Mouse (Mus musculus): ENCODE results near the gene Snx18. TPM values are rescaled to one million over a fixed set of nuclear protein-coding genes. Genes with fewer than 3 reads are reported as not detected.

The Snx18 gene
- polyA plus RNA-seq, 1 experiment from 2014 or later: 35.3 TPM

DNA sequence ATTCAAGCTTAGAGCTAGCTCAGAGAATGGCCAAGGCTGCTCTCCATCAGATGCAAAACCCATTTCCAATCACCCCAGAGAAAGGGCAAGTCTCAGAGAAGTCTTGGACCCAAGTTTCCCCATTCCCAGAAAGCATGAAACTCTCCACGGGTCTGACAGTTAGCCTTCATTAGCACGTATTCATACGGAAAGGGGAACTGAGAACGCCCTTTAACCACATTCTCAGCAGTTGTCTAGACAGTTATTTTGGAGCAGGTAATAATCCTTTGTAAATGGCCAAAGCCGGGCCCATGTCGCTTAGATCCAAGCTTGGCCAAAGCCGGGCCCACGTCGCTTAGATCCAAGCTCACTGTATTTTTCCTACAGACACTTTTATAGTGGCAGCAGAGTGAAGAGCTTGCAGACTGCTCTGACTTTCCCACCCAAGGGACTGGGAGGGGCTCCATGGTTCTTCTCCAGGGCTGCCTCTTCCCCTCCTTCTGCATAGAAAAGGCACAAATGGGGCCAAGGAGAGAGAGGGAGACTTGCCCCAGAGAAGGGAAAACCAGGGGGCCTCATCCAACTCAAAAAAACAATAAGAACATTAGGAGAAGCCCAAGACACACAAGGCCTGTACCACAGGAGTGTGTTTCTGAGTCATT, 46.2 kb downstream of the Snx18 start:
- CTCF ChIA-PET: interaction anchor here (1.3 kb wide), 1 partner anchor 11 kb away, joined by 3 read pairs; no protein-coding TSS in a partner anchor
- no peak for TF ChIP-seq CTCF (IDR thresholded peaks at IDR 0.05)
- in situ Hi-C loops (cut with MboI; ENCODE audit: low pct_unique_long_range_greater_than_20kb): no loop called here
- no peaks in the 10 kb centered on the region for H3K27me3 ChIP-seq
- DNase-seq (ENCODE audit: low read depth, low spot score) (no peak), ATAC-seq (no peak)
- POLR2A ChIA-PET: no interaction called here

DNA sequence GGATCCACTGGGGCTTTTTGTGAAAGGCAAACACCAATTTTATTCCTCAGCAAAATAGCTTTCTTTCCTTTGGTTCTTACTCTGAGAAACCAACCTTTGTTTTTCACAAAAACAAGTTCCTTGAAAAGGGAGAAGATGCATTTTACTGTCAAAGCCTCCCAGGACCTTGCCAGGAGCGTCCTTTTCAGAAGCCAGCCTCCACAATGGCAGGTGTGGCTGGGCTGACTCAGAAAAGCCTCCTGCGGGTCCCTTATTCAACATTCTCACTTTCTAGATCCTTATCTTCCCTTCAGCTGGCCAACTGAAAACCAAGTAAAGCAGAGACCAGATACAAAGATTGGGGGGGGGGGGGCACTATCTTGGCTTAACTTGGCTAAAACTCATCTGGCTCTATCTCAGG, 48.8 kb downstream of the Snx18 start:
- ATAC-seq: no peak
- TF ChIP-seq CTCF (IDR thresholded peaks at IDR 0.05): no peak
- ChIA-PET CTCF (no interaction called here), POLR2A (interaction anchor here (0.6 to 1.6 kb wide), 2 partner anchors 9 to 32 kb away, joined by 3 to 4 read pairs; no protein-coding TSS in a partner anchor)
- in situ Hi-C loops (cut with MboI; ENCODE audit: low pct_unique_long_range_greater_than_20kb): no loop called here
- H3K27me3 ChIP-seq: no peaks in the 10 kb centered on the region
- DNase-seq (ENCODE audit: low read depth, low spot score): no peak

GRCm38 (mm10) chr13:113566951-113567350, 51.4 kb downstream of the Snx18 start:
- in situ Hi-C loops (cut with MboI; ENCODE audit: low pct_unique_long_range_greater_than_20kb): no loop called here
- TF ChIP-seq CTCF (IDR thresholded peaks at IDR 0.05): no peak
- ATAC-seq: no peak
- POLR2A ChIA-PET: no interaction called here
- CTCF ChIA-PET: no interaction called here
- DNase-seq (ENCODE audit: low read depth, low spot score): no peak
- H3K27me3 ChIP-seq: no peaks in the 10 kb centered on the region

GRCm38 (mm10) chr13:113566411-113566810, 52.0 kb downstream of the Snx18 start:
- in situ Hi-C loops (cut with MboI; ENCODE audit: low pct_unique_long_range_greater_than_20kb): no loop called here
- DNase-seq (ENCODE audit: low read depth, low spot score) (no peak), ATAC-seq (no peak)
- POLR2A ChIA-PET: no interaction called here
- no peaks in the 10 kb centered on the region for H3K27me3 ChIP-seq
- TF ChIP-seq CTCF (IDR thresholded peaks at IDR 0.05): no peak
- CTCF ChIA-PET: no interaction called here

DNA sequence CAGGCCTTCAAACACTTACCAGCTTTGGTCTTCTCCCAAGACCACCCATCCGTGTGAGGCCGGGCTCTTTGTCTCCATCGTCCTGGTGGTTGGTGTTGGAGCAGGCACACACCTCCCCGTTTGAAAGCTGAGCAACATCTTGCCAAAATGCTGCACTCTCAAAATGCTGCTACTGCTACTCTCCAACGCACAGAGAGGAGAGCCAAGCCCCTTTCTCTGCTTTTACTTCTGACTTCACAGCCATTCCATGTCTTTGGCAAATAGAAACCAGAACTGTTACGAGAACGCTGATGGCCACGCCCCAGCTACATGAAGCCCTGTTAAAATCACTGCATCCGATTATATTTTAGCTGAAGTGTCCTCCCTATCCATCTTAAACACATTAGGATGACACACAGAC, 58.7 kb downstream of the Snx18 start:
- no peak for TF ChIP-seq CTCF (IDR thresholded peaks at IDR 0.05)
- ChIA-PET POLR2A (no interaction called here), CTCF (no interaction called here)
- in situ Hi-C loops (cut with MboI; ENCODE audit: low pct_unique_long_range_greater_than_20kb): no loop called here
- DNase-seq (ENCODE audit: low read depth, low spot score): no peak
- no peak for ATAC-seq
- H3K27me3 ChIP-seq: no peaks in the 10 kb centered on the region

GRCm38 (mm10) chr13:113556538-113556937, 61.8 kb downstream of the Snx18 start:
- TF ChIP-seq CTCF (IDR thresholded peaks at IDR 0.05): no peak
- POLR2A ChIA-PET: no interaction called here
- no peaks in the 10 kb centered on the region for H3K27me3 ChIP-seq
- DNase-seq (ENCODE audit: low read depth, low spot score) (no peak), ATAC-seq (no peak)
- in situ Hi-C loops (cut with MboI; ENCODE audit: low pct_unique_long_range_greater_than_20kb): no loop called here
- CTCF ChIA-PET: no interaction called here

- no peak for TF ChIP-seq CTCF (IDR thresholded peaks at IDR 0.05)
- in situ Hi-C loops (cut with MboI; ENCODE audit: low pct_unique_long_range_greater_than_20kb): no loop called here
- CTCF ChIA-PET: no interaction called here
- ATAC-seq (no peak), DNase-seq (ENCODE audit: low read depth, low spot score) (no peak)
- no peaks in the 10 kb centered on the region for H3K27me3 ChIP-seq
- POLR2A ChIA-PET: no interaction called here
These were observed 63.1 kb downstream of the Snx18 start for GRCm38 (mm10) chr13:113555226-113555625.

- in situ Hi-C loops (cut with MboI; ENCODE audit: low pct_unique_long_range_greater_than_20kb): no loop called here
- ChIA-PET POLR2A (no interaction called here), CTCF (interaction anchor here (1.5 to 1.8 kb wide), 2 partner anchors 10 to 30 kb away, joined by 3 to 4 read pairs; no protein-coding TSS in a partner anchor)
- DNase-seq (ENCODE audit: low read depth, low spot score) (no peak), ATAC-seq (no peak)
- TF ChIP-seq CTCF (IDR thresholded peaks at IDR 0.05): no peak
- H3K27me3 ChIP-seq: no peaks in the 10 kb centered on the region
These were observed 64.6 kb downstream of the Snx18 start for GRCm38 (mm10) chr13:113553603-113554230.

DNA sequence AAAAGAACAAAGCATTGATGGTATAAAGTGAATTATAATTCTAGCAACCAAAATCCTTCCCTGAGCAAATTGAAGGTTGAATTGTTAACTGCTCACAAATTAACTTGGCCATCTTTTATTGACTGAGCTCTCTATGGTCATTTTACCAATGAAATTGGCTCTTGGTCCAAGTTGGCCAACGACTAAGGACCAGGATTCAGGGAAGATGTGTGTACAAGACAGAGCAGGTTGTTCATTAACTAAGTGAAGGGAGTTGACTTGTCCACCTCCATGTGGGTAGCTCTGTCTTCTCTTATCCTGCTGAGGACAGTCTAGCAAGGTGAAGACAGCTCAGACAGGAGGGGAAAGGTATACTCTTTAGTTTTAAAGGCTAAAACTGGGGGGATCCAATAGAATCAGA, 66.0 kb downstream of the Snx18 start:
- ATAC-seq: no peak
- DNase-seq (ENCODE audit: low read depth, low spot score): no peak
- TF ChIP-seq CTCF (IDR thresholded peaks at IDR 0.05): no peak
- POLR2A ChIA-PET: interaction anchor here (1.6 kb wide), 1 partner anchor 65 kb away, joined by 3 read pairs; no protein-coding TSS in a partner anchor
- no peaks in the 10 kb centered on the region for H3K27me3 ChIP-seq
- in situ Hi-C loops (cut with MboI; ENCODE audit: low pct_unique_long_range_greater_than_20kb): no loop called here
- CTCF ChIA-PET: interaction anchor here (1.0 to 1.8 kb wide), 3 partner anchors 9 to 66 kb away, joined by 3 to 4 read pairs (median 3); partner anchors contain the start of gene Snx18

GRCm38 (mm10) chr13:113550866-113551565, 67.3 kb downstream of the Snx18 start:
- in situ Hi-C loops (cut with MboI; ENCODE audit: low pct_unique_long_range_greater_than_20kb): no loop called here
- CTCF ChIA-PET: interaction anchor here (0.8 to 1.2 kb wide), 2 partner anchors 34 to 62 kb away, joined by 3 to 4 read pairs; no protein-coding TSS in a partner anchor
- no peak for TF ChIP-seq CTCF (IDR thresholded peaks at IDR 0.05)
- H3K27me3 ChIP-seq: no peaks in the 10 kb centered on the region
- DNase-seq (ENCODE audit: low read depth, low spot score) (peak; percentile 62), ATAC-seq (peak; percentile 82)
- POLR2A ChIA-PET: interaction anchor here (1.6 kb wide), 1 partner anchor 66 kb away, joined by 3 read pairs; no protein-coding TSS in a partner anchor

GRCm38 (mm10) chr13:113549021-113549420, 69.3 kb downstream of the Snx18 start:
- in situ Hi-C loops (cut with MboI; ENCODE audit: low pct_unique_long_range_greater_than_20kb): no loop called here
- H3K27me3 ChIP-seq: no peaks in the 10 kb centered on the region
- CTCF ChIA-PET: no interaction called here

More at GRCm38 (mm10) chr13:113549021-113549420, 69.3 kb downstream of the Snx18 start:
- ATAC-seq: no peak
- DNase-seq (ENCODE audit: low read depth, low spot score): no peak
- POLR2A ChIA-PET: no interaction called here
- no peak for TF ChIP-seq CTCF (IDR thresholded peaks at IDR 0.05)

Data from Patski (cell line).